Mouse (Mus musculus) kidney, postnatal 0 days (tissue): ENCODE results near the gene Runx1. TPM values are rescaled to one million over a fixed set of nuclear protein-coding genes. Genes with fewer than 3 reads are reported as not detected.

ENCODE experiments used
- ATAC-seq: fragments of 200-750 bp; cut with Nextera tagmentation; replicated peaks from 2 replicates; pipeline ENCODE4 v1.8.0; 2017; ENCODE audit warnings: low read depth, moderate number of reproducible peaks, moderate TSS enrichment, moderate library complexity; ENCODE audit not compliant: low FRiP score
- DNase-seq: peaks from one replicate; pipeline ENCODE4 v3.0.0-alpha.2; 2016; ENCODE audit warnings: low spot score
- H3K27ac ChIP-seq: fragments of 300-500 bp; sonication (generic); 2 replicates; pipeline ENCODE4 v1.5.1; 2014; ENCODE audit warnings: mild to moderate bottlenecking
- H3K27me3 ChIP-seq: fragments of 300-500 bp; sonication (generic); 2 replicates; pipeline ENCODE4 v1.6.1; 2014; ENCODE audit warnings: low read length, mixed read lengths; ENCODE audit not compliant: insufficient read depth
- H3K36me3 ChIP-seq: fragments of 300-500 bp; sonication (generic); 2 replicates; pipeline ENCODE4 v1.6.1; 2014; ENCODE audit warnings: low read length, mixed read lengths; ENCODE audit not compliant: insufficient read depth
- H3K4me1 ChIP-seq: fragments of 300-500 bp; sonication (generic); replicated peaks from 2 replicates; pipeline ENCODE4 v1.6.1; 2014; ENCODE audit warnings: antibody characterized with exemption, low read length, mixed read lengths; ENCODE audit not compliant: insufficient read depth
- H3K4me2 ChIP-seq: fragments of 300-500 bp; sonication (generic); 2 replicates; pipeline ENCODE4 v1.6.1; 2014; ENCODE audit warnings: mild to moderate bottlenecking, low read length, moderate library complexity, mixed read lengths
- H3K4me3 ChIP-seq: fragments of 300-500 bp; sonication (generic); replicated peaks from 2 replicates; pipeline ENCODE4 v1.5.1; 2014; ENCODE audit warnings: low read depth, low read length
- H3K9ac ChIP-seq: fragments of 300-500 bp; sonication (generic); 2 replicates; pipeline ENCODE4 v1.6.1; 2014; ENCODE audit warnings: low read depth, low read length
- H3K9me3 ChIP-seq: fragments of 300-500 bp; sonication (generic); replicated peaks from 2 replicates; pipeline ENCODE4 v1.6.1; 2016; ENCODE audit warnings: low read length, inconsistent platforms, mixed read lengths
- CTCF ChIP-seq: IDR thresholded peaks from 2 replicates; pipeline ENCODE4 v1.5.1; 2016; ENCODE audit warnings: antibody characterized with exemption, low read depth, mild to moderate bottlenecking, moderate library complexity
- WGBS: fragments of 180-500 bp; shearing (Covaris S2); extraction: QIAGEN DNeasy Blood & Tissue Kit; methylation state at CpG from one replicate; pipeline ENCODE4 v1.1.7; 2014; 5-methylcytosine and 5-hydroxymethylcytosine counted together
- polyA plus RNA-seq: library from polyadenylated mRNA; unstranded; fragments of >200 nt; fragmentation: Nextera tagmentation; extraction: Ambion mirVana; gene quantifications from 2 replicates; pipeline ENCODE4 v1.2.1, GENCODE M21; 2015

Gene Runx1
- polyA plus RNA-seq, 1 experiment from 2014 or later, result 1.6 TPM

- H3K4me2 ChIP-seq, result no peak overlapping the region
- H3K9ac ChIP-seq, result no peak overlapping the region
- no peak overlapping the region for H3K4me3 ChIP-seq
- no peaks in the 10 kb centered on the region for H3K4me1 ChIP-seq
- H3K36me3 ChIP-seq, result no peaks in the 10 kb centered on the region
- WGBS, result 85% methylated on average over 6 of the region's 7 CpGs
- DNase-seq, result no peak
- no peak overlapping the region for H3K27ac ChIP-seq
- no peak for TF ChIP-seq CTCF
- H3K27me3 ChIP-seq, result no peaks in the 10 kb centered on the region
- H3K9me3 ChIP-seq, result no peaks in the 10 kb centered on the region
- peak; percentile 45; the same call in 1 of the 2 replicates for ATAC-seq
These were observed 219.4 kb downstream of the Runx1 start for GRCm38 (mm10) chr16:92606491-92606965.

GRCm38 (mm10) chr16:92605606-92606490 lies 220.1 kb downstream of the Runx1 start:
- Histone ChIP-seq H3K9ac (peak overlapping the region; percentile 55), H3K4me1 (no peaks in the 10 kb centered on the region), H3K27me3 (no peaks in the 10 kb centered on the region), H3K4me3 (peak overlapping the region; percentile 33), H3K4me2 (peak overlapping the region; percentile 67), H3K27ac (no peak overlapping the region), H3K9me3 (no peaks in the 10 kb centered on the region), H3K36me3 (no peaks in the 10 kb centered on the region)
- no peak for TF ChIP-seq CTCF
- DNase-seq (peak; percentile 35), ATAC-seq (peak; percentile 56)
- WGBS, result 16% methylated on average over 63 of the region's 64 CpGs

GRCm38 (mm10) chr16:92602504-92602903 lies 223.4 kb downstream of the Runx1 start:
- ATAC-seq (no peak), DNase-seq (no peak)
- no peak overlapping the region for H3K4me3 ChIP-seq
- H3K27me3 ChIP-seq, result no peaks in the 10 kb centered on the region
- no peaks in the 10 kb centered on the region for H3K36me3 ChIP-seq
- no peaks in the 10 kb centered on the region for H3K9me3 ChIP-seq
- no peaks in the 10 kb centered on the region for H3K4me1 ChIP-seq
- H3K9ac ChIP-seq, result no peak overlapping the region
- H3K4me2 ChIP-seq, result no peak overlapping the region
- no peak for TF ChIP-seq CTCF
- no peak overlapping the region for H3K27ac ChIP-seq
- WGBS, result 79% methylated on average over 11 of the region's 11 CpGs

- H3K4me3 ChIP-seq, result no peak overlapping the region
- H3K27ac ChIP-seq, result no peak overlapping the region
- ATAC-seq (no peak), DNase-seq (no peak)
- H3K27me3 ChIP-seq, result no peaks in the 10 kb centered on the region
- H3K9me3 ChIP-seq, result no peaks in the 10 kb centered on the region
- no peak for TF ChIP-seq CTCF
- H3K4me2 ChIP-seq, result no peak overlapping the region
- H3K4me1 ChIP-seq, result no peaks in the 10 kb centered on the region
- WGBS, result 81% methylated on average over 9 of the region's 9 CpGs
- no peaks in the 10 kb centered on the region for H3K36me3 ChIP-seq
- H3K9ac ChIP-seq, result no peak overlapping the region
These were observed 224.6 kb downstream of the Runx1 start for GRCm38 (mm10) chr16:92601270-92601826.

GRCm38 (mm10) chr16:92599451-92599850 lies 226.5 kb downstream of the Runx1 start:
- DNase-seq, result no peak
- 83% methylated on average over 11 of the region's 11 CpGs for WGBS
- no peaks in the 10 kb centered on the region for H3K36me3 ChIP-seq
- H3K27ac ChIP-seq, result no peak overlapping the region
- H3K9ac ChIP-seq, result no peak overlapping the region
- H3K9me3 ChIP-seq, result no peaks in the 10 kb centered on the region
- ATAC-seq, result no peak
- H3K4me3 ChIP-seq, result no peak overlapping the region
- TF ChIP-seq CTCF, result no peak
- H3K4me1 ChIP-seq, result no peaks in the 10 kb centered on the region
- no peaks in the 10 kb centered on the region for H3K27me3 ChIP-seq
- H3K4me2 ChIP-seq, result no peak overlapping the region

- H3K27ac ChIP-seq, result no peak overlapping the region
- no peaks in the 10 kb centered on the region for H3K4me1 ChIP-seq
- DNase-seq (no peak), ATAC-seq (no peak)
- H3K9ac ChIP-seq, result no peak overlapping the region
- no peaks in the 10 kb centered on the region for H3K27me3 ChIP-seq
- no peak overlapping the region for H3K4me2 ChIP-seq
- H3K4me3 ChIP-seq, result no peak overlapping the region
- no peak for TF ChIP-seq CTCF
- 74% methylated on average over 11 of the region's 11 CpGs for WGBS
- H3K36me3 ChIP-seq, result no peaks in the 10 kb centered on the region
- no peaks in the 10 kb centered on the region for H3K9me3 ChIP-seq
These were observed 228.3 kb downstream of the Runx1 start for GRCm38 (mm10) chr16:92597655-92598054.
